Mouse (Mus musculus): ENCODE results near the gene Optc.
A peak's percentile ranks its signal among the peaks of the same experiment; 100 is the strongest.

Gene Optc

DNA sequence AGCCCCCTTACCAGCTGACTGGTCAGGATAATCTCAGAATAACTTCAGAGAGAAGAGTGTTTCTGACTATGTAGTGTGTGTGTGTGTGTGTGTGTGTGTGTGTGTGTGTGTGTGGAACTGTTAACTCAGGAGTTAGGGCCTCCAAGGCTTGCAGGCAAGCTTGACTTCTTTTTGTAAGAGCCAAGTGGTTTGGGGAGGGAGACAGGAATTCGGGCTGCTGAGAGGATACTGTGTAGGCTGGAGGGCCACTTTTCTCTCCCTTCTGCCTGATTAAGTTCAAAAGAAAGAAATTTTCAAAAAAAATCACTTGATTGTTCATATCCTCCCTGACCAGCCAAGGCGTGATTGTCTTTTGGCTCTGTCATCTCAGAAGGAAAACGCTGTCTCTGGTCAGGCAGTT lies 12.6 kb upstream of the Optc start:
- DNase-seq (ENCODE audit: low read depth in 2 of 2, low spot score in 2 of 2), result no peak

- no peak for DNase-seq (ENCODE audit: low read depth in 2 of 2, low spot score in 2 of 2)
Observed at GRCm38 (mm10) chr1:133918088-133918470, 10.3 kb upstream of the Optc start.

GRCm38 (mm10) chr1:133917456-133918087 lies 9.8 kb upstream of the Optc start:
- DNase-seq (ENCODE audit: low read depth in 2 of 2, low spot score in 2 of 2), result no peak

DNA sequence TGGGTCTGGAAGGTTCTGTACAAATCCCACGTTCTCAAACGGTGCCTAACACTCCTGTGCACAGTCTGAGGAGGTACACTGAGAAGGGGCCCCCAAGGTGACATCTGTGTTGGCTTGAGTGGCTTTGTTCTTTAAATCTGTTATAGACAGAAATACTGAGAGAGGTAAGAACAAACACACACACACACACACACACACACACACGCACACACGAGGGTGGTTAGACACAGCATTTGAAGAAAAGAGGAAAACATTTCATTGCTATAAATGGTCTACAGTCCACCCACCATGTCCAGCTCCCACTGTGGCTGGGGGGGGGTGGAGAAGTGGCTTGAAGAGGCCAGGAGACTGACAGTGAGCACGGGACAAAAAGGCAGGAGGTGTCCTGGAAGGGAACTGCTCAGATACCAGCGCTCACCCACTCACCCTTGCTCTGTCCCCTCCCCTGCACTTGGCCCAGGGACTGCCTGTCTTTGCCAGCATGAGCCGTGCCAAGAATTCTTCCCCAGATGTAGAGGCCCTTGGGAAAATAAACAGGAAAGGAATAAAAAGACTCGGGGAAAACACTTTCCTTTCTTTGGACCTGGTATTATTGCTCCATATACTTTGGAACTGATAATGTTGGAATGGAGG lies 8.0 kb upstream of the Optc start:
- no peak for DNase-seq (ENCODE audit: low read depth in 2 of 2, low spot score in 2 of 2)

- no peak for DNase-seq (ENCODE audit: low read depth in 2 of 2, low spot score in 2 of 2)
Observed at GRCm38 (mm10) chr1:133915115-133915514, 7.3 kb upstream of the Optc start.

DNA sequence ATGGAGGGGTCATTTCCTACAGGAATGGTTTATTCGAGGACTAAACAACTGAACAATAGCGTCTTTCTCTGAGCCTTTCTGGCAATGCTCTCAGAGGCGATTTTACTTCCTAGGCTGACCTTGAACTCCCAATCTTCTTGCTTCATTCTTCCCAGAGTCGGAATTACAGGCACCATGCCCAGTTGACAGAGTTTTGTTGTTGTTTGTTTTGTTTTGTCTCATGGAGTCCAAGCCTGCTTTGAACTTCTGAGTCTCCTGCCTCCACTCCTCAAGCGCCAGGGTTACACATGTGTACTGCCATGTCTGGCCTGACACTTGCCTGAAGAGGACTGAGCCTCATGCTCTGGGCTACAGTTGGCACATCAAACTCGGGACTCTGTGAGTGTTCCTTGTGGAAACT lies 5.2 kb upstream of the Optc start:
- no peak for DNase-seq (ENCODE audit: low read depth in 2 of 2, low spot score in 2 of 2)

GRCm38 (mm10) chr1:133911456-133911855 lies 3.7 kb upstream of the Optc start:
- DNase-seq (ENCODE audit: low read depth in 2 of 2, low spot score in 2 of 2), result peak in 1 of 2 experiments; percentile 29

DNA sequence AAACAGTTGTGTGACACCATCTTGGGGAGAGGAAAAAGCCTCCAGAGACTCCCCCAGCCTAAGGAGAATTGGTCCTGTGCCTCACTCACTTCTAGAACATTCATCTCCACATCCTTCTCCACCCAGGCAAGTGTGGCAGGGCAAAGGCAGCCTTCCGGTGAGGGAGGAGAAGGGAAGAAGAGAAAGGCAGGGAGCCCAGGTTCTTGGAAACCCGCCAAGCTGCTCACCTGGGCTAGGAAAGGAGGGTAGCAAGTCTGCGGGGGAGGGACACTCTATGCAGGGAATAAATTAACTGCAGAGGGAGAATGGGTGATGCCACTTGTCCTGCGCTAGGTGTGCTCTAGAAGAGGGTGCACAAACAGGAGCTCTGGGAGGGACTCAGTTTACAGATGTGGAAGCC lies 3.2 kb upstream of the Optc start:
- DNase-seq (ENCODE audit: low read depth in 2 of 2, low spot score in 2 of 2), result no peak

GRCm38 (mm10) chr1:133910108-133910507 lies 2.3 kb upstream of the Optc start:
- no peak for DNase-seq (ENCODE audit: low read depth in 2 of 2, low spot score in 2 of 2)

- DNase-seq (ENCODE audit: low read depth in 2 of 2, low spot score in 2 of 2), result no peak
Observed at GRCm38 (mm10) chr1:133908659-133909575, 1.1 kb upstream of the Optc start.

DNA sequence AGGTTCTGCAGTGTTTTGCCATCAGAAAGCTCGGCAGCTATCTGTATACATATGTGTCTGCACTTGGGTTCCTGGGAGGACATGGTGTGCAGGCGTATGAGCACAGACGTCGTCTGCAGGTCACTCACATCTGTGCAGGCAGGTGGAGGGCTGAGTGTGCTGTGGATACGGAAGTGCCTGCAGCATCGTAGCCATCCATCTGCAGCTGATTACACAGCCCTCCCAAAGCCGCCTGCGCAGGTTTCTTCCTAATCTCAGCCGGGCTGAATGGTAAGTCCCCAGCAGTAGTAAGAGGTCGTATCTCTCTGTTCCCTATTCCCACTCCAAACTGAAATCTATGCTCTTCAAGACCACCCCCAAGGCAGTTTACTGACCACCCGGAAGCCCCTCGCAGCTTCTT lies 1.4 kb downstream of the Optc start:
- DNase-seq (ENCODE audit: low read depth in 2 of 2, low spot score in 2 of 2), result no peak

DNA sequence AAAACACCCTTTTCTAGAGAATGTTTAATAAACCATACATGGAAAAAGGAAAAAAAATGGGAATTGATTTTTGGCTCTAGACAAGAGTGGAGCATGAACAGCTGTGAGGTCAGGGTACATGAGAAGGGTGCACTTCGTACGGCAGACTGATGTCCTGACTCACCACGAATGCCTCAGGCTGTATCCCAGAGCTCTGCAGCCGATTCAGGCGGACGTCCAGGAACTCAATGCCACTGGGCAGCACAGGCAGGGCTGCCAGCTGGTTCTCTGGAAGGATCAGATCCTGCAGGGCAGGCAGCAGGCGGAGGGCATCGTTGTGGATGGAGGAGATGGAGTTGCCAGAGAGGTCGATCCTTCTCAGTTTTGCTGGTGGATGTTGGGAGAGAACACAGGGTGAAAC lies 7.0 kb downstream of the Optc start:
- no peak for DNase-seq (ENCODE audit: low read depth in 2 of 2, low spot score in 2 of 2)

DNA sequence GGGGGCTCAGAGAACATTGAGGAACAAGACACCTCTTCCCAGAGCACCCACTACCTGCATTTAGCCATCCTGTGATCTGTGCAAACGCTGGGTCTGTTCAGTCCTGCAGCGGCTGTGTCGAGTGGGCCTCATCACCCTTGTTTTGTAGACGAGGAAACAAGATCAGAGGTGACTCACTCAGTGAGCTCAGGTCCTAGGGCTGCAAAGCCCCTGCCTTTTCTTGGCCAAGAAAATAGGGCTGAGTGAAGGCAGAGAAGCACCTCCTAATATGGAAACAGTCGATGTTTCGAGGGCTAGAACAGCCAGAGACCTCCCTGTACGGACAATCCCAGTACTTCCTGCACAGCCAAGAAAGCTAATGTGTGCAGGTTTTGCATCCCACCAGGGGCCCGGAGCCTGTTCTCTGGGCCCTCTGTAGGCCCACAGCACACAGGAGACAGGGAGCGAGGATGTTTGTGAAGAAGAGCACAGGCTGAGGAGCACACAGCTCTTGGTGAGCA lies 8.7 kb downstream of the Optc start:
- DNase-seq (ENCODE audit: low read depth in 2 of 2, low spot score in 2 of 2), result no peak

DNA sequence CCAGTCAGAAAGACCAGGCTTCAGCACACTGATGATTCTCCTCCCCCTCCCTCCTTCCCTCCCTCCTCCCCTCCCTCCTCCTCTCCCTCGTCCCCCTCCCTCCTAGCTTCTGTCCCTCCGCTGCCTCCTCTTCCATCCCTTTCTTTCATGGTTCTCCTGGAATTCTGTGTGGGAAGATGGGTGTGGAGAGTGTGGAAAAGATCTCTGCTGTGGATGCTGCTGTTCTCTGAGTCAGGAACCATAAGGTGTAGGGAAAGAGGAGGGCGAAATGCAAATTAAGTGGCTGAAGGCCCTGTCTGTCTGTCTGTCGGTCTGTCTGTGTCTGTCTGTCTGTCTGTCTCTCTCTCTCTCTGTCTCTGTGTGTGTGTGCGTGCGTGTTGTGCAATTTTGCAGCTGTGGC lies 10.5 kb downstream of the Optc start:
- DNase-seq (ENCODE audit: low read depth in 2 of 2, low spot score in 2 of 2), result no peak

- DNase-seq (ENCODE audit: low read depth in 2 of 2, low spot score in 2 of 2), result no peak
Observed at GRCm38 (mm10) chr1:133891489-133891888, 16.3 kb downstream of the Optc start.

- DNase-seq (ENCODE audit: low read depth in 2 of 2, low spot score in 2 of 2), result no peak
Observed at GRCm38 (mm10) chr1:133889949-133890598, 17.7 kb downstream of the Optc start.

DNA sequence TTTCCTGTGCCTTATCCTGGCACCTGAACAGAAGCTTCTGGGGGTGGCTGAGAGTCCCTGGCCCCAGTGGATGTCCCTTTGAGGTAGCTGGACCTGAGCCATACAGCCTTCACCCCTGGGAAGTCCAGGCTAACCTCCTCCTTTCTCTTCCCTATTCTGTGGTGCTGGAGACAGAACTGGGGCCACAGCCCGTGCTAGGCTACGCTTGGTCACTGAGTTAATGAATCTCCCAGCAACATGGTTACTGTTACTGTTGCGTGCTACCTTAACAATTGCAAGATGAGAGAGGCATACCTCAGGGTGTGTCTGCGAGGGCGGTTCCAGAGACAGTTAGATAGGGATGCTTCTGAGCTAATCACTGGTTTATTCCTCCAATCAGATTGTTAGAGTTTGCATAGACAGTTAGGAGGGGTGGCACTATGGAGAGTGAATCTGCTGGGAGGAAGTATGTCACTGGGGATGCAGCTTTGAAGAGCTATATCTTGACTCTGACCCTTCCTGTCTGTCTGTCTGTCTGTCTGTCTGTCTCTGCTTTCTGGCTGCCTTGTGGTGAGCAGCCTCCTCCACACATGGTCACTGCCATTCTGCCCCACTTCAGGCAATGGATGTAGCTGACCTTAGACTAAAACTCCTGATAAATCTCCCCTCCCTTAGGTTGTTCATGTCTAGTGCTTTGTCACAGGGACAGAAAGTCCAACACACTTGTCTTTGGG lies 20.1 kb downstream of the Optc start:
- no peak for DNase-seq (ENCODE audit: low read depth in 2 of 2, low spot score in 2 of 2)

- DNase-seq (ENCODE audit: low read depth in 2 of 2, low spot score in 2 of 2), result no peak
Observed at GRCm38 (mm10) chr1:133887044-133887443, 20.8 kb downstream of the Optc start.

GRCm38 (mm10) chr1:133886431-133886830 lies 21.4 kb downstream of the Optc start:
- no peak for DNase-seq (ENCODE audit: low read depth in 2 of 2, low spot score in 2 of 2)

GRCm38 (mm10) chr1:133885811-133886210 lies 22.0 kb downstream of the Optc start:
- DNase-seq (ENCODE audit: low read depth in 2 of 2, low spot score in 2 of 2), result no peak

- DNase-seq (ENCODE audit: low read depth in 2 of 2, low spot score in 2 of 2), result no peak
Observed at GRCm38 (mm10) chr1:133884746-133885145, 23.1 kb downstream of the Optc start.
